Mouse (Mus musculus) embryonic fibroblast, embryonic 13.5 days (primary cell): ENCODE results near the gene Tln1.

ENCODE experiments used
- CTCF ChIP-seq: IDR thresholded peaks from 2 replicates; pipeline ENCODE4 v1.5.1; 2011; ENCODE audit warnings: mild to moderate bottlenecking, control low read depth, low read length, moderate library complexity, borderline replicate concordance; ENCODE audit not compliant: insufficient read depth
- POLR2A ChIP-seq: IDR thresholded peaks from 2 replicates; pipeline ENCODE4 v1.6.1; 2011; ENCODE audit warnings: low read depth, mild to moderate bottlenecking, control low read depth, low read length, moderate library complexity

- TF ChIP-seq CTCF (no peak), POLR2A (no peak)
These were observed 12.9 kb upstream of the Tln1 start for GRCm38 (mm10) chr4:43575356-43575755.
